Mouse (Mus musculus) 3T3-L1 (cell line): ENCODE measurements around the gene Gsk3b.
A peak's percentile ranks its signal among the peaks of the same experiment; 100 is the strongest.

ENCODE experiments used
- DNase-seq: peaks from one replicate; pipeline ENCODE4 v3.0.0-alpha.2; 2015; ENCODE audit warnings: low read depth, low spot score

The Gsk3b gene

DNA sequence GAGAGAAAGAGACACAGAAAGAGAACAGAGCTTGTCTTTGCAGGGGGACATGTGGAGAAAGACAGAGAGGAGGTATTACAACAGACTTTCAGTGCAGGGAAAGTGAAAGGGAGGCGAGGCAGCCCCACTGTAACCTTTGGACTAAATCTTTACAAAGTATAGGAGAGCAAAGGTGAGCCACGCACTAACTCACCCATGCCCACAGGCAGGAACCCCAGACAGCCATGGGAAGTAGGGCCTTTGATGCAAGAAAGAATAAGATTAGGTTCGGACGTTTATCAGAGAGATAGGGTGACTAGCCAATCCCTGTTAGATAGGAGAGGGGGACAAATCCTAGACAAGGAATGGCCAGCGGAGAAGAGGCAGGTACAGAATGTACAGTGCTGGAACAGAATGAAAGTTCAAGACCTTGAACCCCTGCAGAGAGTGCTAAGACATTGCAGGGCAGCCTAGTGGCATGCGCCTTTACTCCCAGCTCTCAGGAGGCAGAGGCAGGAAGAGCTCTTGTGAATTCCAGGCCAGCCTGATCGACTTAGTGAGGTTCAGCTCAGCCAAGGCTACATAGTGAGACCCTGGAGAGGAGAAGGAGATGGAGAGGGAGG lies 193.9 kb downstream of the Gsk3b start:
- DNase-seq: no peak

DNA sequence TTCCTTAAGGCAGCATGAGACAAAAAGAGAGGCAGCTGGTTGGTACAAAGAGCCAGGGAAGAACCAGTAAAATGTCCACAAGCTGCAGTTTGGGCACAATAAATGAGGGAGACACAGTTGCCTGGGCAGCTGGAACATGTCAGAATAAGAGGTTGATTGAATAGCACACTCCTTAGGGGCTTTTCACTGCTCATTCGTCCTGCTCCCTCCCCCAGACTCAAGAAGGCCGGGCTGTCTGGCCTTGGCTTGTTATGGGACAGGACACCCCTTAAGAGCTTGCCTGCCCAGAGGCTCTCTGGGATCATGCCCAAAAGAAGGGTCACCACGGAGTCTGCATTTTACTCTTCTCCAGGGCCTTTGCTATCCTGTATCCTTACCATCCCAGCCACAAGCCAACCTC lies 194.5 kb downstream of the Gsk3b start:
- no peak for DNase-seq

DNA sequence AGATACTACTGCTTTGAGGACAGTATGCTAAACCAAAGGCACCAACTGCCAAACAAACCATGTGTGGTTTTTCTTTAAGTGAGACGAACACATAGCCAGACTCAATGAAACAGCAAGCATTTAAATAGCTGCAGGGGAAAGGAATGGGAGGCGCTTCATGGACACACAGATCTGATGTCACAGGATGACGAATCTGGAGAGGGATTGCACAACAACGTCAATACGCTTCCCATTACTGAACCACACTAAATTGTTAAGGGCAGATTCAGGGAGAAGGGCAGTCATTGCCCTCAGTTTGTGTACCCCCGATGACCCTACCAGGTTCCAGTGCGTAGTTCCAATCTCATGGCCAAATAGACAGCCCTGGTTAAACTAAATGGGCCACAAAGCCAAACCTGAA lies 197.0 kb downstream of the Gsk3b start:
- peak; percentile 31 for DNase-seq

DNA sequence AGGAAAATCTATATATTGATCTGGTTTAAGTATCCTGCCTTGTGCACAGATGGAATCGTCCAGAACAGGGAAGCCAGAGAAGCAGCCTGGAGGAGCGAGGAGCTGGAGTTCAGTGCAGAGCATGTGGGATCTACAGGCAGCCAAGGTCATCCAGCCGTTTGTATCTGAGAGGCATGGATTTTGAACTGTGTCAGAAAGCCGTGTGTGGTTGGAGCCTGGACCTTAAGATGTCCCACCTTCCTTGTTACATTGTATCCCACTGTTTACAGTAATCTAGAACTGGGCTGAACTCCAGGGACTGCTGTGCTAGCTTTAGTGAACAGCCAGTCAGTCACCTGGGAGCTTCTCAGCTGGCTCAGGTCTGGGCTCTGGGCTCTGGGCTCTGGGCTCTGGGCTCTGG lies 197.7 kb downstream of the Gsk3b start:
- DNase-seq: no peak

DNA sequence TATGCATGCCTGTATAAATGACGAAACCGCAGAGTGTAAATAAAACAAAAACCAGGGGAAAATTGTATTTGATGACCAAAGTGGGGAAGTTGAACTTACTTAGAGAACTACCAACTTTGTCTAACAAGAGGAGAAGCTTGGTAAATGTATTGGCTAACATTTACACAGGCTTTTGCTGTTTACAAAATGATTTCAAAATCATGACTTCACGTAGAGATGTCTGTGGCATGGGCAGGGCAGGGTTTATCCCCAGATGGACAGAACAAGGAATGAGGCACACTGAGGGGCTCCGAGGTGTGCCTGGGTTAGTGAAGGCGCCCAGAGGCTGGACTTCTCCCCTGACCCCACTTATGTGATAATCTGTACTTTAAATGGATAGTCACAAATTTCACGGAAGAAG lies 198.6 kb downstream of the Gsk3b start:
- no peak for DNase-seq

DNA sequence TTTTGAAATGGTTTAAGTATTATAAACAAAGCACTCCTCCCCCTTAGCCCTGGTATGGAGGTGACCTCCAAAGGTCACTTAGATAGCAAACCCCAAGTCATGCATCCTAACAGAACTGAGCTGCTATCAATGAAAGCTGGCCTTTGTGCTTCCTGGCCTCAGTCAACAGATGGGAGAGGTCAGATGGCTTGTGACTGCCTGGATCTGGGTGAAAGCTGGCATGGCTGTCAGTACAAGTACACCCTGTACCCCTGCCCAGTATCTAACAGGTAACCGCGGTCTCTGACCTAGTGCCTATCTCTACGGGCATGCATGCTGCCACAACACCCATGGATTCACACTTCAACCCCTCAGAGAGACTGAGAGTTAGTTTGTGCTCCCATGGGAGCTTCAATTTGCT lies 199.0 kb downstream of the Gsk3b start:
- no peak for DNase-seq

DNA sequence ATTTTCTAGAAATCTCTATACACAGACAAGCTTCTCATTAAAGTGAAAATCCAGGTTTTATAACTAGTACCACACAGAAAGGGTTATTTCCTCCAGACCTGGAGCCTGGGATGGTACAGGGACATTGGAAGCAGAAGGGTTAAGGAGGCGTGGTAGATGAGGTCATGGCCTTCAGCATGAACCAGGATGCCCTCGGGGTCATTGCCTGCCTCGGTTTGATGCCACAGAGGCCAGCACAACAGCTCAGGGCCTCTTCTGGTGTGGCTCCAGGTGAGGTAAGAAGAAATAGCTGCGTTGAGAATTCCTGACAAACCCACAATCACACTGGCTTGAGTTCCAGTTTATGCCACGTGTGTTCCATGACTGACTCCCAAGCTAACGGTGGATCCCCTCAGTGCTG lies 200.1 kb downstream of the Gsk3b start:
- DNase-seq: peak; percentile 48

DNA sequence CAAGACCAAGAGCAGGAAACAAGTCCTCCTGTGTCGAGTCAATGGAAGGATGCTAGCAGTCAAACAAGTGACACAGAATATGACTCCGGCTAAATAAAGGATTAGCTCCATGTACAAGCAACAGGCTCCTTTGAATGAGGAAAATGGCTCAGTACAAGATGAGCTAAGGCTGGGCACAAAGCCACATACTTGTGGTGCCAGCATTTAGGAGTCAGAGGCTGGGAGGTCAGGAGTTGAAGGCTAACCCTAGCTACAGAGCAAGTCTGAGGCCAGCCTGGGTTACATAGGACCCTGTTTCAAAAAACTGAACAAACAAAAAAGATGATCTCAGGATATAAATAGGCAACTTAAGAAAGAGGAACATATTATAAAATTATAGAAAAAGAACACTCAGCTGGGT lies 201.3 kb downstream of the Gsk3b start:
- peak; percentile 25 for DNase-seq

DNA sequence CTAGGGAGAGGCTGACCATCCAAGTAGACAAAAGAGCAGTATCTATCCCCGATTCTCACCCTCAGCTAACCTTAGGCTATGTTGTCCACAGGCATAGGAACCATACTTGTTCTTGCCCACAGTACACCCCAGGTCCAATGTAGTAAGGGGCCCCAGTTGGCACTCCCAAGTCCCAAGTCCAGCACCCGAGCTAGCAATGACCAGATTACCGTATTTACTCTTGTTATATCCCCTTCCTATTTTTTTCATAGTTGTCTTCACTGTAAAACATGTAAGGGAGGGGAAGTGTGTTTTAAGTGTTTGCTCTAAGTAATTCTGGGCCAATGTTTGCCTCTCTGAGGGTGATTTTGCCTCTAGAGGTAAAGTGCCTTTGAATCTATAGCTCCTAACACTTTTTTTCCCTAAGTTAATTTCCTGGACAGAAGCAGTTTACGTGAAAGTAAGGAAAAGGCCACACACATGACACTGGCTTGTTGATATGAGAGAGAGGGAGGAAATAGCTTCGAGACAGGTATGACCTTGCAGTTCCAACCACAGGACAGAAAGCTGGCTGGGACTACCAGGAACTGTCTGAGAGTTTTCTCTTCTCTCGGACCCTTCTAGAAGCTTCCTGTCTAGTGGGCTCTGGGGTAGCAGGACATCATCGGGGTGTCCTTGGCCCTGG lies 206.0 kb downstream of the Gsk3b start, which contains the start of gene Nr1i2:
Nr1i2 (minus strand) TSS at position 140 of the 664 bp plus-strand sequence.
- DNase-seq: no peak

DNA sequence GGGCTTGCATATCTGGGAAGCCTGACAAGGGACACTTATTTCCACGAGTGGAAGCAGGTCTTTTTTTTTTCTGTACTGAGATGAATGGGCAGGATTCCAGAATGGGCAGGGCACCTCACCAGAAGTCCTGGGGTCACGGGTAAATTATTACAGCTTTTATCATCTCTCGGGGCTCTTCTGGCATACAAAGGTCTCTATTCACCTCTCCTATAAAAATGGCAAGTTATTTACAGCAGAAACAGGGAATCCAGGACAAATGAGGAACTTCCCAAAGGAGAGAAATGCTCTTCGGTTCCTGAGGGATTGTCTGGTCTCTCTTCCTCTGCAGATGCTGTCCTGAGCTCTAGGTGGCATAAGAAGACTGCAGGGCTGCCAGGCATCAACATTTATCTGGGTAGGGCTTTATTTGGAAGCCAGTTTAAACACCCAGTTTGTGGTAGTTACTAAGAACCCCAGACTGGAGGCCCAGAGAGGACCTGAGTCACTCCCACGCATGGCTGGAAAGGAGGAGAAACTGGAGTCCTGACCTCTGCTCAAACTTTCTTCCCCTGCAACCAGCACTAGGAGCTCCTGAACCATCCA lies 206.6 kb downstream of the Gsk3b start:
- peak; percentile 73 for DNase-seq
